Mouse (Mus musculus) midbrain, embryonic 15.5 days (tissue): ENCODE measurements around the gene Dqx1. TPM values are rescaled to one million over a fixed set of nuclear protein-coding genes. Genes with fewer than 3 reads are reported as not detected.

Experiments used
- ATAC-seq: fragments of 200-750 bp; cut with Nextera tagmentation; replicated peaks from 2 replicates; pipeline ENCODE4 v1.8.0; 2017; ENCODE audit warnings: moderate TSS enrichment
- H3K27ac ChIP-seq: fragments of 300-500 bp; sonication (generic); 2 replicates; pipeline ENCODE4 v1.5.1; 2015; ENCODE audit warnings: mild to moderate bottlenecking, inconsistent platforms
- H3K27me3 ChIP-seq: fragments of 300-500 bp; sonication (generic); replicated peaks from 2 replicates; pipeline ENCODE4 v1.6.1; 2015; ENCODE audit warnings: inconsistent platforms
- H3K36me3 ChIP-seq: fragments of 300-500 bp; sonication (generic); replicated peaks from 2 replicates; pipeline ENCODE4 v1.6.1; 2015; ENCODE audit warnings: inconsistent platforms
- H3K4me1 ChIP-seq: fragments of 300-500 bp; sonication (generic); 2 replicates; pipeline ENCODE4 v1.6.1; 2015; ENCODE audit warnings: inconsistent platforms
- H3K4me2 ChIP-seq: fragments of 300-500 bp; sonication (generic); 2 replicates; pipeline ENCODE4 v1.6.1; 2015; ENCODE audit warnings: inconsistent platforms, mild to moderate bottlenecking, moderate library complexity
- H3K4me3 ChIP-seq: fragments of 300-500 bp; sonication (generic); 2 replicates; pipeline ENCODE4 v1.5.1; 2015; ENCODE audit warnings: mild to moderate bottlenecking, inconsistent platforms
- H3K9ac ChIP-seq: fragments of 300-500 bp; sonication (generic); 2 replicates; pipeline ENCODE4 v1.6.1; 2015; ENCODE audit warnings: mild to moderate bottlenecking, inconsistent platforms
- H3K9me3 ChIP-seq: fragments of 300-500 bp; sonication (generic); 2 replicates; pipeline ENCODE4 v1.6.1; 2016; ENCODE audit warnings: inconsistent platforms
- WGBS: fragments of 180-500 bp; shearing (Covaris S2); methylation state at CpG from one replicate; pipeline ENCODE4 v1.1.7; 2015; ENCODE audit warnings: mixed read lengths; 5-methylcytosine and 5-hydroxymethylcytosine counted together
- polyA plus RNA-seq: library from polyadenylated mRNA; unstranded; fragments of >200 nt; fragmentation: Nextera tagmentation; extraction: Ambion mirVana; gene quantifications from 2 replicates; pipeline ENCODE4 v1.2.1, GENCODE M21; 2015

Gene Dqx1
- polyA plus RNA-seq, 1 experiment from 2014 or later: 0.75 TPM

DNA sequence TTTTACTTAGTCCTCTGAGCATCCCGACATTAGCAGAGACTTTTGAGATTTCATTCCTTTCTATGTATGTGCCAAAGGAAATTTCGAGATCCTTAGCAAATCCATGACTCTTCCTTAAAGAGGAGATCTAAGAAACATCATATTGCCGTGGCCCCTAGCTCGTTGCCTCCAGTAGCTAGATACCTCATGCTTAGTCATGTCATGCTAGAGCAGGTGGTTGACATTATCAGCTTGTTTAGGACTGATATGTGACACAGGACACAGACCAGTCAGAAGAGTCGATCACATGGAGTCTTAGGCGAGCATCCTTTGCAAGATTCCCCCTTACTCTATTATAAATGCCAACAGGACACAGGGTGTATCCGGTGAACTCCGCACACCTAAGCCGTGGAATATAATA lies 34.6 kb upstream of the Dqx1 start:
- Histone ChIP-seq H3K4me3 (no peak overlapping the region), H3K9me3 (no peaks in the 10 kb centered on the region), H3K27me3 (no peaks in the 10 kb centered on the region), H3K36me3 (no peaks in the 10 kb centered on the region), H3K4me2 (no peak overlapping the region), H3K9ac (no peak overlapping the region), H3K4me1 (no peaks in the 10 kb centered on the region), H3K27ac (no peak overlapping the region)
- ATAC-seq: no peak
- WGBS: 91% methylated on average over 9 of the region's 9 CpGs

DNA sequence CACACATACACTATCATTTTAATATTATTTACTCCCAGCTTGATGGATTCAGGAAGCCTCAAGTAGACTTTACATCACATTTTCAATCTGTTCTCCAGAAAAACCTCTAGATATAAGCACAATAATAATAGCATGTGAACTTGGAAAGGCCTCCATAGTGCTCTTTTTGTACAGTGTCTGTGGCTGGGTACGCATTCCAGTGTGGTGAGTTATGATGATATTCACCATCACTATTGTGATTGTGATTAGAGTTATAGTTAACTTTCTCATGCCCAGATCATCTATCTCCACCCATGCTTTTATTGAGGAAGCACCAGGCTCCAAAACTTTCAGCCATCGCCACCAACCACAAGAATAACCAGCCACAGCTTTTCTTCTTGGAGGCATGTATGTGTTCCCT lies 33.9 kb upstream of the Dqx1 start:
- Histone ChIP-seq H3K36me3 (no peaks in the 10 kb centered on the region), H3K9ac (no peak overlapping the region), H3K4me1 (no peaks in the 10 kb centered on the region), H3K4me2 (no peak overlapping the region), H3K27me3 (peaks cover 5% of the 10 kb centered on the region; the same call in 1 of the 2 replicates), H3K4me3 (no peak overlapping the region), H3K27ac (no peak overlapping the region), H3K9me3 (no peaks in the 10 kb centered on the region)
- WGBS: 96% methylated on average over 2 of the region's 2 CpGs
- no peak for ATAC-seq

DNA sequence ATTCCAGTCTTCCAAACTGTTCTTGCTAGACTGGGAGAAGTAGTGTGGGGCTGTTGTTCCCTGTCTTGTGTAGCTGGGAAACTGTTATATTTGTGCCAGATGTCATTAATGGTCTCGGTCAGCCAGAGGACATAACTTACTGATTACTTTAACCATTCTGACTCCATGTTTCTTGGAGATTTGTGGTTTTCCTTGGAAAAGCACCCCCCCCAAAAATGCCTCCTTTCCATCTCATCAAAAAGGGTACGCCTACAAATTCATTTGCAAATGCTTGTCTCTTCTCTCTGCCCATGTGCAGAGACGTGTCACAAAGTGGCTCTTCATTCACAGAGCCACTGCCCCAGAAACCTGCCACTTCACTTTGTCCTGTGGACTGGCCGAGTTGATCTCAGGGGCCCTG lies 33.2 kb upstream of the Dqx1 start:
- Histone ChIP-seq H3K4me3 (no peak overlapping the region), H3K9me3 (no peaks in the 10 kb centered on the region), H3K9ac (no peak overlapping the region), H3K27me3 (peaks cover 11% of the 10 kb centered on the region; the same call in 1 of the 2 replicates), H3K27ac (no peak overlapping the region), H3K36me3 (no peaks in the 10 kb centered on the region), H3K4me1 (no peaks in the 10 kb centered on the region), H3K4me2 (no peak overlapping the region)
- 74% methylated on average over 4 of the region's 4 CpGs for WGBS
- no peak for ATAC-seq

DNA sequence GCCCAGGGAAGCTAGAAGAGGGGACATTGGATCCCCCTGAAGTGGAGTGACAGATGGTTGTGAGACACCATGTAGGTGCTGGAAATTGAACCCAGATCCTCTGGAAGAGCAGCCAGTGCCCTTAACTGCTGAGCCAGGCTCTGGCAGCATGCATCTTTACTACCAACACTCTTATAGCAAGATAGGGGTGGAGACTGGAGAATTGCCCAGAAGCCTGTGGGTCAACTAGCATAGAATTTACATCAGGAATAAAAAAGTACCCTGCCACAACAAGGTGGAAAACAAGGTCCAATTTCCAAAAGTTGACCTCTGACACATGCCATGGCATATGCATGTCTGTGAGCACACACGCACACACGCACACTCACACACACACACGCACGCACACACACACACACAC lies 32.4 kb upstream of the Dqx1 start:
- H3K27me3 ChIP-seq: peaks cover 12% of the 10 kb centered on the region; the same call in 1 of the 2 replicates
- no peak overlapping the region for H3K9ac ChIP-seq
- H3K9me3 ChIP-seq: no peaks in the 10 kb centered on the region
- 97% methylated on average over 4 of the region's 4 CpGs for WGBS
- H3K27ac ChIP-seq: no peak overlapping the region
- no peak overlapping the region for H3K4me3 ChIP-seq
- no peaks in the 10 kb centered on the region for H3K36me3 ChIP-seq
- no peak overlapping the region for H3K4me2 ChIP-seq
- H3K4me1 ChIP-seq: no peaks in the 10 kb centered on the region
- no peak for ATAC-seq

DNA sequence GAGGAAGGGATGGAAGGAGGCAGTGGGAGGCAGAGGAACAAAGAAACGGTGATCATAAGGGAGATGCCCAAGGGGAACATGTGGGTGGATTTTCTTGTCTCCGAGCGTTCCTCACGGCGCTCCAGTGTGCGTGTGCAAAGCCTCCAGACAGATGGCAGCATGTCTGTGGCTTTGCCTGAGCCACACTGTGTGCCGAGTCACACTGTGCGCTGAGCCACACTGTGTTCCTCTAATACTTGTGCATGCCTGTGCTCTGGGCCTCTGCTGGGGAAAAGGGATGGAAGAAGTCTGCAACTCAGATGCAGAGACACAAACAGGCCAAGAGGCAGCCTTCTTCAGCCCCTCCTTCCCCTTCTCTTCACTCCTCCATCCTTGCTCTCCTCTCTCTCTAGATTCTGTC lies 30.4 kb upstream of the Dqx1 start:
- Histone ChIP-seq H3K27ac (no peak overlapping the region), H3K4me3 (no peak overlapping the region), H3K27me3 (peaks cover 27% of the 10 kb centered on the region), H3K9me3 (no peaks in the 10 kb centered on the region), H3K36me3 (no peaks in the 10 kb centered on the region), H3K9ac (no peak overlapping the region), H3K4me1 (peaks cover 3% of the 10 kb centered on the region), H3K4me2 (no peak overlapping the region)
- ATAC-seq: no peak
- 63% methylated on average over 8 of the region's 8 CpGs for WGBS

DNA sequence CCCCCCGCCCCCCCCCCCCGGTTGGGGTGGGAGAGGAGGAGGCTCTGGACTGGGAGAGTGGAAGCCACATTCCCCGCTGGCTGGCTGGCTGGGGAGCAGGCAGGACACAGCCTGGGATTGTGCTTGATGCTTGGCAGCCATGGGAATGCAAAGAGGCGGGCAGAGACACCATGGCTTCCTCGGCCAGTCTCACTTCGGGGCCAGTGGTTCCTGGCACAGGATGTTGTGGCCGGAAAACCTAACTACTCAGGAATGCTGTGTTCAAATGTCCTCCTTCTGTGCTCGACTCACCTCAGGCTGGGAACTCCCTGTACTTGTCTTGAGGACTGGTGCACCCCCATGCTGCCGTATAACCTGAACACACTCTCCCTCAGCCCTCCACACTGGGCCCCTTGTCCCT lies 29.9 kb upstream of the Dqx1 start:
- no peaks in the 10 kb centered on the region for H3K36me3 ChIP-seq
- 72% methylated on average over 7 of the region's 9 CpGs for WGBS
- H3K9ac ChIP-seq: no peak overlapping the region
- peaks cover 7% of the 10 kb centered on the region for H3K4me1 ChIP-seq
- no peaks in the 10 kb centered on the region for H3K9me3 ChIP-seq
- no peak overlapping the region for H3K27ac ChIP-seq
- no peak overlapping the region for H3K4me3 ChIP-seq
- no peak for ATAC-seq
- H3K4me2 ChIP-seq: no peak overlapping the region
- H3K27me3 ChIP-seq: peaks cover 31% of the 10 kb centered on the region

DNA sequence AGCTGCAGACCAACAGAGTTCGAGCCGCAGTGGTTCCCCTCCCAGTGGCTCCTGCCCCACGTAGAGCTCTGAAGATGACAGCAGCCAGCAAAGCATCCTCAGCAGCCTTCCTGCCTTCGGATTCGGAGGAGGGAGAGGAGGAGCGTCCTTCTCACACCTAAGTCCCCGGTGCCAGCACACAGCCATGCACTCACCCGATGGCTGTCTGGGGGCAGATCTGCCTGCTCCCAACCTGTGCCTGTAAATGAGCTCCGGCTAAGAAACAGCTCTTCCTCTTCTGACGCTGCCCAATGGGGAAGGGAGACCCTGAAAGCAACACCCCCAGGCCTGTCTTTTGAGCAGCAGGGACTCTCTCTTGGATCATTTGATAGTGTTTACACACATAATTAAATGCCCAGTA lies 27.9 kb upstream of the Dqx1 start:
- H3K9ac ChIP-seq: no peak overlapping the region
- no peak overlapping the region for H3K4me2 ChIP-seq
- peaks cover 45% of the 10 kb centered on the region for H3K27me3 ChIP-seq
- WGBS: 19% methylated on average over 10 of the region's 10 CpGs
- no peak overlapping the region for H3K27ac ChIP-seq
- ATAC-seq: no peak
- H3K4me1 ChIP-seq: peaks cover 19% of the 10 kb centered on the region
- H3K4me3 ChIP-seq: no peak overlapping the region
- no peaks in the 10 kb centered on the region for H3K36me3 ChIP-seq
- no peaks in the 10 kb centered on the region for H3K9me3 ChIP-seq

DNA sequence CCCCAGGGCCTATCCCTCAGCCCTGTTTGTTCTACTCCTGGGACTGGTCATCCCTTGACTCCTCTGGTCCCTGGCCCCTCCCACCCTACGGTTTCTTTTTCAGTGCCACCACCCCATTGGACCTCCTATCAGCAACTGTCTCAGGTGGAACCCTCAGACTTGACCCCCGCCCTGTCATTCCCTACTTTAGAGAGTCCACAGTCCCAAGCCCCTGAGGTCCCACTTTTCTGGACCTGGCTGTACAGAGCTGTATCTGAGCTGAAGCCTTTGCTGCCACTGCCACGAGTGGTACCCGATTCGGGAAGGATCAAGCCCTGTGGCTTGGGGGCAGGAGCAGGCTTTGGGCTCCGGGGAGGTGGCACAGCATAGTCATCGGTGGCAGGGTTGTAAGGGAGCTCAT lies 26.5 kb upstream of the Dqx1 start:
- 60% methylated on average over 7 of the region's 7 CpGs for WGBS
- no peak for ATAC-seq
- no peak overlapping the region for H3K9ac ChIP-seq
- H3K4me2 ChIP-seq: no peak overlapping the region
- H3K27ac ChIP-seq: no peak overlapping the region
- no peaks in the 10 kb centered on the region for H3K9me3 ChIP-seq
- no peak overlapping the region for H3K4me3 ChIP-seq
- H3K4me1 ChIP-seq: peaks cover 19% of the 10 kb centered on the region
- no peaks in the 10 kb centered on the region for H3K36me3 ChIP-seq
- H3K27me3 ChIP-seq: peaks cover 45% of the 10 kb centered on the region

DNA sequence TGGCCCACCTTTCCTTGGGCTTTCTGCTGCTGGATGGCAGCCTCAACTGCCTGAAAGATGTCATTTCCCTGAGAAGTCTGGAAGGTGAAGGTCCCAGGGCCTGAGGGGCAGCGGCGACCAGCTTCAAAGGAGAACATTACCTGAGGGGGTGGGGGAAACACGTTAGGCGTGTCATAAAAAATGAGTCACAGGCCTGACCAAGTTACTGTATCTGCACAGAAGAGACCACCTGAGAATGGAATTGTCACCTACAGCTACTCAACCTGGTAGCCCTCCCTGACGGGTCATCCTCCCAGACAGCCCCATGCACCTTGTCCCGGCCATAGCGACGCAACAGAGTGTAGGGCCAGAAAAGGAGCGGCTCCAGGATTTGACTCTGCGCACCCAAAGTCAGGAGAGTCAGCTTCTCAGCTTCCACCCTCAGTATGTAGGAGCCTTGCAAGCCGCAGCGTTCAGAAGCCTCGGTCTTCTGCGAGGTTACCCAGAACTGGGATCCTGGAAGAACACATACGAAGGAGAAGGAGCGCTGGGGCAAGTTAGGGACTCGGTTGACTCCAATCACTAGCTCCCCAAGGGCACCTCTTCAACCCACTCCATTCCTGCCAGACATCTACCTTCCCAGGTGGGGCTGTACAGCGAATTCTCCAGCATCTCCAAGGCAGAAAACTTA lies 25.6 kb upstream of the Dqx1 start:
- Histone ChIP-seq H3K4me3 (peak overlapping the region; percentile 42), H3K27me3 (peaks cover 45% of the 10 kb centered on the region), H3K27ac (no peak overlapping the region), H3K9ac (peak overlapping the region; percentile 28; the same call in 1 of the 2 replicates), H3K9me3 (no peaks in the 10 kb centered on the region), H3K36me3 (no peaks in the 10 kb centered on the region), H3K4me2 (peak overlapping the region; percentile 80), H3K4me1 (peaks cover 19% of the 10 kb centered on the region)
- 20% methylated on average over 18 of the region's 18 CpGs for WGBS
- no peak for ATAC-seq

DNA sequence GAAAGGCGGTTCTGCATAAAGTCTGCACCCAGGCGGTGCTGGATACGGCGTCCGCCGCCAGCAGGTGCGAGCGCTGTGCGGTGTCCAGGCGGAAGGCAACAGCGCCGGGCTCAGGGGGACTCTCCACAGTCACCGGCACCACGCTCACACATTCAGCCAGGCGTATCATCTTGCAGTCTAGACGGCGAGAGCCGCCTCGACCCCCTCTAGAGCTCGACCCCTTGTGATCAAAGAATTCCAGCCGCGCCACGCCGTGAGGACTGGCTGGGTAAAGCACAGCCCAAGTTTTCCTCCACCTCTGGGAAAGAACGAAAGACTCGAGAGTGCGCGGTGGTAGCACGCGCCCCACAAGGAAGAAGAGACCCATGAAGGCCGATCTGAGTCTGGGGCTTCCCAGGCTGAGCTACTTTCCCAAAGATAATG lies 24.9 kb upstream of the Dqx1 start:
- Histone ChIP-seq H3K27ac (no peak overlapping the region), H3K4me3 (peak overlapping the region; percentile 42), H3K9ac (peak overlapping the region; percentile 28), H3K4me2 (peak overlapping the region; percentile 80), H3K36me3 (no peaks in the 10 kb centered on the region), H3K27me3 (peaks cover 45% of the 10 kb centered on the region), H3K9me3 (no peaks in the 10 kb centered on the region), H3K4me1 (peaks cover 19% of the 10 kb centered on the region)
- peak; percentile 37; the same call in 1 of the 2 replicates for ATAC-seq
- WGBS: under 1% methylated on average over 31 of the region's 31 CpGs

DNA sequence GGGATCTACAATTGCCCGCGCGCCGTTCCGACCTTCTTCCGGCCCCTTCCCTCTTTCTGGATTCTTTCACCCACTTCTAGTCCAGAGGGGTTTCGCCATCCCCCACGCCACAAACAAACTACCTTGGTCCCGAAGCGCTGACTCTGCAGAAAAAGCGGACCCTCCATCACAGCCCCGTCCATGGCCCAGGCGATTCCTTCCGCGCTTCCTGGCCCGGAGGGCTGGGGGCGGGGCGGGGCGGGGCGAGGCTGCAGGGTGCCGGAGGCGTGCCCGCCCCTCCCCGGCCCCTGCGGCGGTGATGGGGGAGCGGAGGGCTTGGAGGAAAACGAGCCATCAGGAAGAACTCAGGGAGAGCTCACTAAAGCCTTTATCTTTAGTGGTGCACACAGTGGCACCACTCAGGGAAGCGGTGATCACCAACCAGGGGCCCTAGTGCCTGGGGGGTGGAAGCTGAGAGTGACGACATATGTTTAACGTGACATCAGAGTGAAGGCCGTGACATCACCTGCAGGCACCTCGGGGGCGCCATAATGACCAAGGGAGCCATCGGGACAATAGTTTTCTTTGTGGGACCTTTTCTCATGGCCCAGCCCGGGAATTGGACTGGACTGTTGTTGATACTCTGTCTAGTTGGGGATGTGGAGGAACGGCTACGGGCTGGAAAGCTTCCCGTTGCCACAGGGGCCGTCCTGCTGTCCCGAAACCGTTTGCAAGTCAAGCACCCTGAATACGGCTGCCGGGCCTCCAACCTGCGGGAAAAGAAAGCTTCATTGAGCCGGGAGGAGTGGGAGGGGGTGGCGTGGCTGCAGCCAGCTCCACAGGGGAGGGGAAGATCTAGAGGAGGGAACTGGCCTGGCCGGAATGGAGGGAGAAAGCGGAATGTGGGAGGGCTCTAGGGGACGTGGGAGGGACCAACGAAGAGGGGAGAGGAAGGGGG lies 24.1 kb upstream of the Dqx1 start, which contains the start of the genes Dok1 and Loxl3:
TSS of gene Dok1 (minus strand) at position 223 of the 937 bp plus-strand sequence.
TSS of gene Loxl3 (plus strand) at position 925 of the 937 bp plus-strand sequence.
- H3K4me1 ChIP-seq: peaks cover 25% of the 10 kb centered on the region
- H3K4me3 ChIP-seq: peak within 1 kb of the TSS; percentile 42
- WGBS: 1% methylated on average over 51 of the region's 51 CpGs
- peak within 1 kb of the TSS; percentile 64 for H3K27ac ChIP-seq
- ATAC-seq: peak; percentile 59
- H3K4me2 ChIP-seq: peak within 1 kb of the TSS; percentile 80
- H3K27me3 ChIP-seq: peaks cover 41% of the 10 kb centered on the region
- H3K9me3 ChIP-seq: no peaks in the 10 kb centered on the region
- H3K9ac ChIP-seq: peak within 1 kb of the TSS; percentile 28
- no peaks in the 10 kb centered on the region for H3K36me3 ChIP-seq

DNA sequence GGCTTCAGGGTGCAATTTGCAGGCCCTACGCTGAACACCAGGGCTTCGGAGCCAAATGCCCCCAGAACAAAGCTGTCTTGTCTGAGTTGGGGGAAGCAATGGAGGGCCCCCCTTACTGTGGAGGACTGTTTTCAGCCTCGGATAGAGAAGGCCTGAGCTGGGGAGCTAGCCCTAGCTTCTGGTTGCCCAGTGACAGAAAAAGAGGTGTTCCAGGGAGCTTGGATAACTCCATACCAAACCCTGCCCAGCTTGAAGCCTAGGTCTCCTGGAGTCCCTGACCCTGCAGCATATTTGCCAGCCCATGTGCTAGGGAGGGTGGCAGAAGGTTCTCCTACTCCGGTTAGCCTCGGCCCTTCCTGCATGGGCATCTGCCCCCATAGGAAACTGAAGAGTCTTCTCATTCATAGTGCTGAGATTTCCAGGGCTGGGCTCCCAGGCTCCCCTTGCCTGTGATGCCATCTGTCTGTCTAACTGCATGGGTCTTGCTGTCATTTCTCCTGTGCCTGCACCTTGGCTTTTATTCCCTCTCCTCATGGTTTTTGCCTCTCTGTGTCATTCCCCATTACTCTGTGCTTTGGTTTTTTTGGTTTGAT lies 23.1 kb upstream of the Dqx1 start:
- 17% methylated on average over 5 of the region's 5 CpGs for WGBS
- Histone ChIP-seq H3K9me3 (no peaks in the 10 kb centered on the region), H3K27ac (no peak overlapping the region), H3K4me3 (peak overlapping the region; percentile 42), H3K4me2 (peak overlapping the region; percentile 80), H3K27me3 (peaks cover 34% of the 10 kb centered on the region), H3K9ac (0 out of 2 replicates have a peak overlapping the region, but pooled peaks have one; percentile 28), H3K36me3 (no peaks in the 10 kb centered on the region), H3K4me1 (peaks cover 28% of the 10 kb centered on the region)
- no peak for ATAC-seq
